ENCODE assay signal across 20 mouse cellular contexts in the genomic region with DNA sequence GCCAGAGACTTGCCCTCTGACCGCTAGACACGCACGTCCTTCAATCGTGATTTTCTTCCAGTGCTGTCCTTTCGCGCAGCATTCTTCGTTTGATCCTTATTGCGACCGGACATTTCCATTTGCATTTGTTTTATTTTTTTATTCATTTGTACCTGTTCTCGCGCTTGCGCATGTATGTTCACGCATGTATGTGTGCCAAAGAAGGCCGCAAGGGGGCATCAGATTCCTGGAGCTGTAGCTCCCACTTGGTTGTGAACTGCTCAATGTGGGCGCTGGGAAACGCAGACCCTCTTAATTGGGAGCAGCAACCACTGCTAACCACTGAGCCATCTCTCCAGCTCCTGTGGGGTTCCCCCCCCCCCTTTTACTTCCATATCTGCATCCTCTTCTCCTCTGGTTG. TPM values are rescaled to one million over a fixed set of nuclear protein-coding genes. Genes with fewer than 3 reads are reported as not detected.
DNase-seq lines count a peak whose midpoint lies in the region; ATAC-seq and TF ChIP-seq lines count a peak whose summit lies in the region.
"Had no signal": no experiment of that assay in that cellular context is flagged by ENCODE, and none has a peak within 500 bp of the region (broad histone marks: within the 10 kb centered on the region; RNA-seq: fewer than 3 reads in every experiment).

No protein-coding gene starts in this region.

- DNase-seq in forebrain, postnatal 0 days, result no peak
- no peak for DNase-seq in hindbrain, postnatal 0 days (ENCODE audit: low spot score)
- DNase-seq in hindbrain, embryonic 11.5 days (ENCODE audit: low spot score), result no peak
- peak; percentile 68 for DNase-seq in ES-CJ7 (ENCODE audit: low read depth, low spot score)
- DNase-seq in embryo, embryonic 9.5 days (ENCODE audit: extremely low spot score), result no peak
- DNase-seq in spleen, postnatal 10 days (ENCODE audit: low spot score in 2 of 2), result no peak
- DNase-seq: adrenal gland, postnatal 14 days; cerebellum, adult 11-12 months; cerebellum, adult 9-10 months; gastrocnemius, postnatal 36 days; heart, adult 18-20 months; heart, postnatal 14 days; kidney, adult 11 months had no signal

- no peaks in the 10 kb centered on the region for H3K36me3 ChIP-seq in forebrain, embryonic 15.5 days
- H3K36me3 ChIP-seq in forebrain, postnatal 0 days (ENCODE audit: insufficient read depth), result no peaks in the 10 kb centered on the region
- H3K36me3 ChIP-seq in hindbrain, postnatal 0 days (ENCODE audit: insufficient read depth, low read length), result no peaks in the 10 kb centered on the region
- no peaks in the 10 kb centered on the region for H3K36me3 ChIP-seq in hindbrain, embryonic 11.5 days (ENCODE audit: control insufficient read depth, insufficient read depth, low read length)
- H3K36me3 ChIP-seq: embryonic facial prominence, embryonic 13.5 days; G1E; heart, embryonic 15.5 days; hindbrain, embryonic 15.5 days had no signal

- H3K4me2 ChIP-seq in forebrain, embryonic 15.5 days (replicated peaks), result no peak overlapping the region
- no peak overlapping the region for H3K4me2 ChIP-seq in forebrain, postnatal 0 days (ENCODE audit: low read depth)
- peak overlapping the region; percentile 16 for H3K4me2 ChIP-seq in hindbrain, postnatal 0 days (ENCODE audit: low read depth, low read length)
- no peak overlapping the region for H3K4me2 ChIP-seq in hindbrain, embryonic 11.5 days (replicated peaks; ENCODE audit: low read depth, low read length)
- H3K4me2 ChIP-seq: embryonic facial prominence, embryonic 13.5 days; heart, embryonic 11.5 days; heart, embryonic 15.5 days had no signal

- peaks cover 14% of the 10 kb centered on the region for H3K4me1 ChIP-seq in forebrain, embryonic 15.5 days
- H3K4me1 ChIP-seq in forebrain, postnatal 0 days (ENCODE audit: insufficient read depth), result no peaks in the 10 kb centered on the region
- H3K4me1 ChIP-seq in hindbrain, postnatal 0 days (ENCODE audit: insufficient read depth, low read length), result no peaks in the 10 kb centered on the region
- no peaks in the 10 kb centered on the region for H3K4me1 ChIP-seq in hindbrain, embryonic 11.5 days (replicated peaks; ENCODE audit: control insufficient read depth, insufficient read depth, low read length)
- H3K4me1 ChIP-seq: embryonic facial prominence, embryonic 13.5 days had no signal

- H3K27me3 ChIP-seq in forebrain, embryonic 15.5 days, result no peaks in the 10 kb centered on the region
- H3K27me3 ChIP-seq in forebrain, postnatal 0 days (ENCODE audit: insufficient read depth, low read length), result no peaks in the 10 kb centered on the region
- no peaks in the 10 kb centered on the region for H3K27me3 ChIP-seq in hindbrain, postnatal 0 days (ENCODE audit: insufficient read depth, low read length)
- no peaks in the 10 kb centered on the region for H3K27me3 ChIP-seq in hindbrain, embryonic 11.5 days (ENCODE audit: control insufficient read depth, insufficient read depth, low read length)
- H3K27me3 ChIP-seq: embryonic facial prominence, embryonic 13.5 days; heart, embryonic 15.5 days; hindbrain, embryonic 15.5 days had no signal

- no peak overlapping the region for H3K9ac ChIP-seq in forebrain, embryonic 15.5 days (replicated peaks)
- no peak overlapping the region for H3K9ac ChIP-seq in forebrain, postnatal 0 days
- H3K9ac ChIP-seq in hindbrain, postnatal 0 days (replicated peaks; ENCODE audit: low read length), result no peak overlapping the region
- no peak overlapping the region for H3K9ac ChIP-seq in hindbrain, embryonic 11.5 days (ENCODE audit: low read depth, low read length)
- H3K9ac ChIP-seq: embryonic facial prominence, embryonic 13.5 days; heart, embryonic 15.5 days; hindbrain, embryonic 15.5 days had no signal

- no peak for ATAC-seq in forebrain, embryonic 15.5 days (replicated peaks)
- no peak for ATAC-seq in forebrain, postnatal 0 days
- no peak for ATAC-seq in hindbrain, postnatal 0 days
- no peak for ATAC-seq in hindbrain, embryonic 11.5 days (ENCODE audit: low FRiP score)
- ATAC-seq: activated CD4-positive, CD25-positive, alpha-beta regulatory T cell, adult 4 months had no signal

- no peaks in the 10 kb centered on the region for H3K9me3 ChIP-seq in forebrain, embryonic 15.5 days
- H3K9me3 ChIP-seq in forebrain, postnatal 0 days (ENCODE audit: low read length), result no peaks in the 10 kb centered on the region
- no peaks in the 10 kb centered on the region for H3K9me3 ChIP-seq in hindbrain, postnatal 0 days (ENCODE audit: low read length)
- H3K9me3 ChIP-seq in hindbrain, embryonic 11.5 days (ENCODE audit: control insufficient read depth, low read length), result no peaks in the 10 kb centered on the region
- H3K9me3 ChIP-seq: embryonic facial prominence, embryonic 13.5 days; heart, embryonic 15.5 days; hindbrain, embryonic 15.5 days had no signal

- peak overlapping the region; percentile 50 for H3K27ac ChIP-seq in forebrain, embryonic 15.5 days (replicated peaks)
- H3K27ac ChIP-seq in forebrain, postnatal 0 days (ENCODE audit: low read depth, low read length), result no peak overlapping the region
- no peak overlapping the region for H3K27ac ChIP-seq in hindbrain, postnatal 0 days
- H3K27ac ChIP-seq in hindbrain, embryonic 11.5 days (ENCODE audit: low read depth, low read length), result no peak overlapping the region
- H3K27ac ChIP-seq: embryonic facial prominence, embryonic 13.5 days; heart, embryonic 15.5 days; hindbrain, embryonic 15.5 days had no signal

- no peak overlapping the region for H3K4me3 ChIP-seq in forebrain, embryonic 15.5 days
- H3K4me3 ChIP-seq in forebrain, postnatal 0 days (ENCODE audit: low read depth, low read length), result no peak overlapping the region
- H3K4me3 ChIP-seq in hindbrain, postnatal 0 days (ENCODE audit: low read length), result no peak overlapping the region
- no peak overlapping the region for H3K4me3 ChIP-seq in hindbrain, embryonic 11.5 days (ENCODE audit: low read depth, low read length)
- H3K4me3 ChIP-seq: embryonic facial prominence, embryonic 13.5 days; heart, embryonic 15.5 days; hindbrain, embryonic 15.5 days had no signal

- no peak for TF ChIP-seq CTCF in forebrain, postnatal 0 days (IDR thresholded peaks at IDR 0.05; ENCODE audit: low read depth)
- no peak for TF ChIP-seq CTCF in hindbrain, postnatal 0 days (IDR thresholded peaks at IDR 0.05; ENCODE audit: low read depth)

- WGBS in forebrain, embryonic 15.5 days, result 88% methylated on average over 16 of the region's 16 CpGs
- 80% methylated on average over 16 of the region's 16 CpGs for WGBS in forebrain, postnatal 0 days
- WGBS in hindbrain, postnatal 0 days, result 86% methylated on average over 16 of the region's 16 CpGs
- WGBS in hindbrain, embryonic 11.5 days, result 96% methylated on average over 16 of the region's 16 CpGs

RNA-seq across cellular contexts. Expression of gene Slc38a1, which starts 10.3 kb away (rescaled TPM):
- polyA plus RNA-seq in forebrain, embryonic 15.5 days (2015; fragmentation: Nextera tagmentation; extraction: Ambion mirVana), result 145 and 147 TPM in 2 replicates
- 52.7 and 73.3 TPM in 2 replicates for total RNA-seq in forebrain, postnatal 0 days (2014; rRNA removed)
- 67.0 and 90.2 TPM in 2 replicates for polyA plus RNA-seq in forebrain, postnatal 0 days (2015; fragmentation: Nextera tagmentation; extraction: Ambion mirVana)
- 82.6 and 89.1 TPM in 2 replicates for total RNA-seq in hindbrain, postnatal 0 days (2014; rRNA removed)
- polyA plus RNA-seq in hindbrain, postnatal 0 days (2015; fragmentation: Nextera tagmentation; extraction: Ambion mirVana), result 109 and 115 TPM in 2 replicates
- 133 and 149 TPM in 2 replicates for polyA plus RNA-seq in hindbrain, embryonic 11.5 days (2014; fragmentation: Nextera tagmentation; extraction: Ambion mirVana)
- polyA plus RNA-seq: G1E had no signal

RNA-seq across cellular contexts. Expression of gene Slc38a2, which starts 46.5 kb away (rescaled TPM):
- 156 and 157 TPM in 2 replicates for polyA plus RNA-seq in forebrain, embryonic 15.5 days (2015; fragmentation: Nextera tagmentation; extraction: Ambion mirVana)
- 80.9 and 107 TPM in 2 replicates for total RNA-seq in forebrain, postnatal 0 days (2014; rRNA removed)
- 69.8 and 78.4 TPM in 2 replicates for polyA plus RNA-seq in forebrain, postnatal 0 days (2015; fragmentation: Nextera tagmentation; extraction: Ambion mirVana)
- total RNA-seq in hindbrain, postnatal 0 days (2014; rRNA removed), result 82.1 and 85.3 TPM in 2 replicates
- 72.4 and 74.4 TPM in 2 replicates for polyA plus RNA-seq in hindbrain, postnatal 0 days (2015; fragmentation: Nextera tagmentation; extraction: Ambion mirVana)
- polyA plus RNA-seq in hindbrain, embryonic 11.5 days (2014; fragmentation: Nextera tagmentation; extraction: Ambion mirVana), result 209 and 224 TPM in 2 replicates
